Mouse (Mus musculus) heart, embryonic 14.5 days (tissue): ENCODE measurements at regions not wholly inside any gene's neighbourhood (a gene's known extent, or its start where the extent isn't known, plus 50 kb on each side); places are given as distances from the start of the nearest gene placed in this dataset.

Source experiments
- ATAC-seq: fragments of 200-750 bp; cut with Nextera tagmentation; 2 replicates; pipeline ENCODE4 v1.8.0; 2017; ENCODE audit warnings: low read depth, moderate TSS enrichment; ENCODE audit not compliant: insufficient number of reproducible peaks, insufficient read depth, low FRiP score
- H3K27ac ChIP-seq, 2 experiments: fragments of 200-500 bp in 1 of 2; fragments of 300-500 bp in 1 of 2; sonication (generic) in 1 of 2; replicated peaks in 1 of 2; 2 replicates each; pipeline ENCODE4 v1.5.1; 2012 to 2014; ENCODE audit warnings: low read depth in 2 of 2, low read length in 2 of 2, control low read depth in 1 of 2, mild to moderate bottlenecking in 1 of 2, mixed read lengths in 1 of 2; ENCODE audit not compliant: control insufficient read depth in 1 of 2, insufficient read depth in 1 of 2
- H3K27me3 ChIP-seq: fragments of 300-500 bp; sonication (generic); 2 replicates; pipeline ENCODE4 v1.6.1; 2014; ENCODE audit warnings: mild to moderate bottlenecking, low read length, control low read depth; ENCODE audit not compliant: control insufficient read depth, insufficient read depth
- H3K36me3 ChIP-seq: fragments of 300-500 bp; sonication (generic); 2 replicates; pipeline ENCODE4 v1.6.1; 2014; ENCODE audit warnings: mild to moderate bottlenecking, control low read depth, low read length, mixed read lengths; ENCODE audit not compliant: control insufficient read depth, insufficient read depth
- H3K4me1 ChIP-seq, 2 experiments: fragments of 200-500 bp in 1 of 2; fragments of 300-500 bp in 1 of 2; sonication (generic) in 1 of 2; 2 replicates each; pipeline ENCODE4 v1.6.1; 2012 to 2014; ENCODE audit warnings: low read length in 2 of 2, control low read depth in 1 of 2, mixed read lengths in 1 of 2; ENCODE audit not compliant: control insufficient read depth in 2 of 2, insufficient read depth in 2 of 2
- H3K4me2 ChIP-seq: fragments of 300-500 bp; sonication (generic); 2 replicates; pipeline ENCODE4 v1.6.1; 2014; ENCODE audit warnings: mild to moderate bottlenecking, low read length
- H3K4me3 ChIP-seq, 2 experiments: fragments of 200-500 bp in 1 of 2; fragments of 300-500 bp in 1 of 2; sonication (generic) in 1 of 2; 2 replicates each; pipeline ENCODE4 v1.5.1; 2012 to 2014; ENCODE audit warnings: low read length in 2 of 2, mild to moderate bottlenecking in 2 of 2, control low read depth in 1 of 2, low read depth in 1 of 2, moderate library complexity in 1 of 2; ENCODE audit not compliant: control insufficient read depth in 1 of 2, insufficient read depth in 1 of 2
- H3K9ac ChIP-seq: fragments of 300-500 bp; sonication (generic); 2 replicates; pipeline ENCODE4 v1.6.1; 2014; ENCODE audit warnings: mild to moderate bottlenecking, low read length
- H3K9me3 ChIP-seq: fragments of 300-500 bp; sonication (generic); 2 replicates; pipeline ENCODE4 v1.6.1; 2016; ENCODE audit warnings: low read length, control low read depth; ENCODE audit not compliant: control insufficient read depth
- WGBS: fragments of 180-500 bp; shearing (Covaris S2); extraction: QIAGEN DNeasy Blood & Tissue Kit; methylation state at CpG from one replicate; pipeline ENCODE4 v1.1.7; 2014; 5-methylcytosine and 5-hydroxymethylcytosine counted together

DNA sequence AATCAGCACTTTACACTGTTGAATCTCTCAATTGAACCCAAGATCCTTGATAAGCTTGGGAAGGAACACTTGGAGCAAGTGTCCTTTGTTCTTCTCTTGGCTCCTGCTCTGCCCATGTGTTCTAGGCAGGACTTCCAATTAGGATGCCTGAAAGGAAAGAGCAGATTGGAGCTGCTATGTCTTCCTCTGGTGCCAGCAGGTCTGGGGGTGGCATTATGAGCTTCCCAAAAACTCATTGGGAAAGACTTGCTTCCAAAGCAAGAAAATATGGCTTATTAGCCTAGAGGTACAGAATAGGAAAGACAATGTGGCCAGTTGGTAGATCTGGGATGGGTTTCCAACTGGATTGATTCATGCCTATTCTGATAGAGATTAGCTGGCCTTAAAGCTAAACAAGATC is 959.1 kb downstream of the Slc4a3 start:
- ATAC-seq, result no peak
- H3K4me3 ChIP-seq, result no peak overlapping the region
- H3K27me3 ChIP-seq, result no peaks in the 10 kb centered on the region
- H3K27ac ChIP-seq, result no peak overlapping the region
- no peak overlapping the region for H3K9ac ChIP-seq
- no peaks in the 10 kb centered on the region for H3K9me3 ChIP-seq
- H3K4me2 ChIP-seq, result no peak overlapping the region
- no peaks in the 10 kb centered on the region for H3K4me1 ChIP-seq
- no peaks in the 10 kb centered on the region for H3K36me3 ChIP-seq

GRCm38 (mm10) chr1:76508821-76509220 is 962.8 kb downstream of the Slc4a3 start:
- no peaks in the 10 kb centered on the region for H3K9me3 ChIP-seq
- no peak overlapping the region for H3K9ac ChIP-seq
- H3K27me3 ChIP-seq, result no peaks in the 10 kb centered on the region
- no peaks in the 10 kb centered on the region for H3K36me3 ChIP-seq
- no peak for ATAC-seq
- H3K4me3 ChIP-seq, result no peak overlapping the region
- no peak overlapping the region for H3K4me2 ChIP-seq
- H3K27ac ChIP-seq, result no peak overlapping the region
- WGBS, result 93% methylated on average over 1 of the region's 1 CpGs
- peaks cover 0 to 3% of the 10 kb centered on the region in 2 experiments; a peak in 1 of 4 replicates for H3K4me1 ChIP-seq

DNA sequence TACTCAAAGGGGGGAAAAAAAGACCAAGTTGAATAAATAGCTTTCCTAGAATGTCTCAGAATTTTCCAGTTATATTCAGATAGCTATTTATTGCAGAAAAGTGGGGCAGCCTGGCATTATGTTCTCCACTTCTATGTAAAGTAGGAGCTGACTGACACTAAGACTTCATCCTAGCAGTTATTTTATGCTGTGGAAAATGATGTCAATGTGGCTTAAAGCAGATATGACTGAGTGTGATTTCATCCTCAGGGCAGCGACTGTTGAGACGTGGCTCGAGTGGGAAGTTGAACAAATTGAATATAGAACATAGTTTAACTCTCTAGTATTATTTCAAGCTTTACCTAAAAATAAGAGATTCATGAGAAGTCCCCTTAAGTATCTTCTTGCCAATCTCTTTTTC is 963.4 kb downstream of the Slc4a3 start:
- H3K27ac ChIP-seq, result no peak overlapping the region
- no peak overlapping the region for H3K9ac ChIP-seq
- WGBS, result 65% methylated on average over 3 of the region's 3 CpGs
- H3K36me3 ChIP-seq, result no peaks in the 10 kb centered on the region
- no peak overlapping the region for H3K4me3 ChIP-seq
- H3K9me3 ChIP-seq, result no peaks in the 10 kb centered on the region
- peaks cover 0 to 3% of the 10 kb centered on the region in 2 experiments; a peak in 1 of 4 replicates for H3K4me1 ChIP-seq
- H3K4me2 ChIP-seq, result no peak overlapping the region
- no peaks in the 10 kb centered on the region for H3K27me3 ChIP-seq
- no peak for ATAC-seq

GRCm38 (mm10) chr1:76512156-76512555 is 966.1 kb downstream of the Slc4a3 start:
- H3K27ac ChIP-seq, result no peak overlapping the region
- H3K4me2 ChIP-seq, result no peak overlapping the region
- no peaks in the 10 kb centered on the region for H3K27me3 ChIP-seq
- H3K36me3 ChIP-seq, result no peaks in the 10 kb centered on the region
- H3K9ac ChIP-seq, result no peak overlapping the region
- no peaks in the 10 kb centered on the region for H3K9me3 ChIP-seq
- peaks cover 0 to 3% of the 10 kb centered on the region in 2 experiments; a peak in 1 of 4 replicates for H3K4me1 ChIP-seq
- ATAC-seq, result no peak
- 48% methylated on average over 1 of the region's 1 CpGs for WGBS
- H3K4me3 ChIP-seq, result no peak overlapping the region

DNA sequence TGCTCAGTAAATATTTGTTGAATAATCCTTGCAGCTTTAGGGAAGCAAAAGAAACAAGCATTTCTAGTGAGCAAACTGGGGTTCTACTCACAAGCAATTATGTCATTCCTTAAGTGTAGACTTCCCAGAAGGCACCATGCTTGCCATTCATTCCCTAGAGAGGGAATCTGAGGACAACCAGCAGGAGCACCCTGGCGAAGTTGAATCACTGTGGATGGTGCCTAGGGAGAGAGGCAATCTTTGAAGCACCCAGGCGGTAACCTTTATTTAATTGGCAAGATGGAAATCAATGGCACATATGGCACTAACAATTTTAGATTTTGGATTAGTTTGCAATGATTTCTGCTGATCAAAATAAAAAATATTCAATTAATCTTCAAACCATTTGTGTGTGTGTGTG is 967.4 kb downstream of the Slc4a3 start:
- peaks cover 0 to 3% of the 10 kb centered on the region in 2 experiments; a peak in 1 of 4 replicates for H3K4me1 ChIP-seq
- H3K9me3 ChIP-seq, result no peaks in the 10 kb centered on the region
- H3K27ac ChIP-seq, result no peak overlapping the region
- H3K9ac ChIP-seq, result no peak overlapping the region
- H3K36me3 ChIP-seq, result no peaks in the 10 kb centered on the region
- no peaks in the 10 kb centered on the region for H3K27me3 ChIP-seq
- no peak overlapping the region for H3K4me2 ChIP-seq
- 87% methylated on average over 2 of the region's 2 CpGs for WGBS
- no peak overlapping the region for H3K4me3 ChIP-seq
- no peak for ATAC-seq

- H3K27me3 ChIP-seq, result no peaks in the 10 kb centered on the region
- H3K27ac ChIP-seq, result no peak overlapping the region
- H3K9me3 ChIP-seq, result no peaks in the 10 kb centered on the region
- no peaks in the 10 kb centered on the region; a peak in 1 of 4 replicates for H3K4me1 ChIP-seq
- H3K4me2 ChIP-seq, result no peak overlapping the region
- WGBS, result 59% methylated on average over 9 of the region's 9 CpGs
- no peak overlapping the region for H3K4me3 ChIP-seq
- H3K9ac ChIP-seq, result no peak overlapping the region
- no peaks in the 10 kb centered on the region for H3K36me3 ChIP-seq
- ATAC-seq, result no peak
Observed at GRCm38 (mm10) chr1:76529531-76529930, 983.5 kb downstream of the Slc4a3 start.

GRCm38 (mm10) chr1:76530342-76530741 is 984.3 kb downstream of the Slc4a3 start:
- H3K27ac ChIP-seq, result no peak overlapping the region
- WGBS, result 88% methylated on average over 6 of the region's 6 CpGs
- no peak for ATAC-seq
- no peak overlapping the region for H3K9ac ChIP-seq
- no peaks in the 10 kb centered on the region for H3K27me3 ChIP-seq
- no peaks in the 10 kb centered on the region for H3K36me3 ChIP-seq
- no peak overlapping the region for H3K4me3 ChIP-seq
- no peaks in the 10 kb centered on the region for H3K9me3 ChIP-seq
- no peaks in the 10 kb centered on the region; a peak in 1 of 4 replicates for H3K4me1 ChIP-seq
- H3K4me2 ChIP-seq, result no peak overlapping the region

- no peaks in the 10 kb centered on the region for H3K36me3 ChIP-seq
- H3K4me2 ChIP-seq, result no peak overlapping the region
- H3K9me3 ChIP-seq, result no peaks in the 10 kb centered on the region
- WGBS, result 65% methylated on average over 4 of the region's 4 CpGs
- no peak for ATAC-seq
- no peak overlapping the region for H3K9ac ChIP-seq
- no peaks in the 10 kb centered on the region; a peak in 1 of 4 replicates for H3K4me1 ChIP-seq
- no peak overlapping the region for H3K4me3 ChIP-seq
- no peaks in the 10 kb centered on the region for H3K27me3 ChIP-seq
- H3K27ac ChIP-seq, result no peak overlapping the region
Observed at GRCm38 (mm10) chr1:76535522-76535956, 979.3 kb downstream of the Epha4 start.
